Mouse (Mus musculus): ENCODE measurements around the gene Bcl11a.

GRCm38 (mm10) chr11:24172585-24172984 lies 94.7 kb downstream of the Bcl11a start:
- TF ChIP-seq CTCF (IDR thresholded peaks at IDR 0.05; ENCODE audit: low read depth, low read length), result no peak
- TF ChIP-seq POLR2A (IDR thresholded peaks at IDR 0.05; ENCODE audit: borderline replicate concordance, low read depth, low read length), result no peak

Data from bone marrow macrophage, adult 2 months (primary cell).